Mouse (Mus musculus) testis, adult 2 months (tissue): ENCODE data around the gene Cabs1.

Source experiments
- CTCF ChIP-seq: fragments of 200-500 bp; IDR thresholded peaks from 2 replicates; pipeline ENCODE4 v1.5.1; 2012; ENCODE audit warnings: low read depth, mild to moderate bottlenecking, inconsistent platforms, low read length, moderate library complexity; ENCODE audit not compliant: control insufficient read depth, insufficient read depth, insufficient replicate concordance
- POLR2A ChIP-seq: fragments of 200-500 bp; IDR thresholded peaks from 2 replicates; pipeline ENCODE4 v1.6.1; 2012; ENCODE audit warnings: low read depth, mild to moderate bottlenecking, inconsistent platforms, low read length, moderate library complexity; ENCODE audit not compliant: control insufficient read depth

DNA sequence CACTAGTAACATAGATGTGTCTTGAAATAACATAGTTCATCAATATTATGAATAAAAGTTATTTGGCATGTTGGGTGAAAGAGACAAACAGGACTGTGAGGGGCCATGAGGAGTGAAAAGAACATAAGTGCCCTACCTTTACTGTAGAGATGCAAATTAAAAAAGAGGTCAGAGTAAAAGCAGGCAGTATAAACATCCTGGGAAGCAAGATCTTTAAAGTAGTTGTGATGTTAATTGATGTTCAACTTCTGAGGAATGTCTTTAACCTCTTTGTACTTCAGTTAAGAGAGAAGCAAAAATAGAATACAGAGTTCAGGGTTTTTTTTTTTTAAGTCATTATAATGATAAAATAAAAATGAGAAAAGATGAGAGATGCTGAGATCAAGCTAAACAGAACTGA lies 26.0 kb downstream of the Cabs1 start:
- TF ChIP-seq CTCF: no peak
- no peak for TF ChIP-seq POLR2A
